Mouse (Mus musculus) liver, embryonic 16.5 days (tissue): ENCODE results near the gene Irf2bp2. TPM values are rescaled to one million over a fixed set of nuclear protein-coding genes. Genes with fewer than 3 reads are reported as not detected.

Experiments
- ATAC-seq: fragments of 200-750 bp; cut with Nextera tagmentation; 2 replicates; pipeline ENCODE4 v1.8.0; 2017; ENCODE audit warnings: low read depth, mild to moderate bottlenecking, moderate number of reproducible peaks, moderate library complexity
- H3K27ac ChIP-seq: fragments of 300-500 bp; sonication (generic); 2 replicates; pipeline ENCODE4 v1.5.1; 2014; ENCODE audit warnings: mild to moderate bottlenecking, low read length
- H3K27me3 ChIP-seq: fragments of 300-500 bp; sonication (generic); 2 replicates; pipeline ENCODE4 v1.6.1; 2014; ENCODE audit warnings: low read depth, low read length, mixed read lengths; ENCODE audit not compliant: control insufficient read depth, insufficient read depth
- H3K36me3 ChIP-seq: fragments of 300-500 bp; sonication (generic); 2 replicates; pipeline ENCODE4 v1.6.1; 2014; ENCODE audit warnings: mild to moderate bottlenecking; ENCODE audit not compliant: control insufficient read depth, insufficient read depth
- H3K4me1 ChIP-seq: fragments of 300-500 bp; sonication (generic); 2 replicates; pipeline ENCODE4 v1.6.1; 2014; ENCODE audit warnings: low read depth, low read length, mixed read lengths; ENCODE audit not compliant: control insufficient read depth
- H3K4me2 ChIP-seq: fragments of 300-500 bp; sonication (generic); 2 replicates; pipeline ENCODE4 v1.6.1; 2014; ENCODE audit warnings: low read depth, low read length, mixed read lengths
- H3K4me3 ChIP-seq: fragments of 300-500 bp; sonication (generic); 2 replicates; pipeline ENCODE4 v1.5.1; 2014; ENCODE audit warnings: low read depth, mild to moderate bottlenecking, low read length
- H3K9ac ChIP-seq: fragments of 300-500 bp; sonication (generic); 2 replicates; pipeline ENCODE4 v1.6.1; 2014; ENCODE audit warnings: low read depth, low read length
- H3K9me3 ChIP-seq: fragments of 300-500 bp; sonication (generic); replicated peaks from 2 replicates; pipeline ENCODE4 v1.6.1; 2016; ENCODE audit warnings: low read length; ENCODE audit not compliant: control insufficient read depth
- WGBS: fragments of 180-500 bp; shearing (Covaris S2); extraction: QIAGEN DNeasy Blood & Tissue Kit; methylation state at CpG from one replicate; pipeline ENCODE4 v1.1.7; 2014; ENCODE audit not compliant: insufficient replicate concordance; 5-methylcytosine and 5-hydroxymethylcytosine counted together
- polyA plus RNA-seq: library from polyadenylated mRNA; unstranded; fragments of >200 nt; fragmentation: Nextera tagmentation; extraction: Ambion mirVana; gene quantifications from 2 replicates; pipeline ENCODE4 v1.2.1, GENCODE M21; 2015

Gene Irf2bp2
- polyA plus RNA-seq, 1 experiment from 2014 or later = 3.3 TPM

DNA sequence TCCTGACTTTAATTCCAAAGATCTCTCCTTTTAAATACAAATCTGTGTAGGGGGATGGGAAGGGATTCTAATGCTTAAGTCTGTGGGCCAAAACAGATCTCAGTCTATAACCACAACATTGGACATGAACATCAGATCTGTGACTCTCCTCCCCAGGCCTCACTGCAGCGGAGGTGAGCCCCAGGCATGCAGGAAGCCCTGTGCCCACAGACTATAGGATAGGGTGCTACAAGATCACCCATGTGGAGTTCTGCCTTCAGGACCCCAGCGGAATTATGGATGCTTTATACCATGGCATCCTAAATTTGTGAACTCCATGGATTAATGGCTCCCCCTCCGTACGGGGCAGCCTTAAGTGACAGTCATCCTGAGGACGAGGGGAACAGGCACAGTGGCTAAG lies 2.9 kb upstream of the Irf2bp2 start:
- Histone ChIP-seq H3K4me1 (peaks cover 50% of the 10 kb centered on the region), H3K4me3 (no peak overlapping the region), H3K27ac (peak overlapping the region; percentile 96), H3K27me3 (no peaks in the 10 kb centered on the region), H3K36me3 (no peaks in the 10 kb centered on the region), H3K9ac (peak overlapping the region; percentile 76), H3K4me2 (0 out of 2 replicates have a peak overlapping the region, but pooled peaks have one; percentile 86), H3K9me3 (no peaks in the 10 kb centered on the region)
- no peak for ATAC-seq
- 78% methylated on average over 5 of the region's 5 CpGs for WGBS

DNA sequence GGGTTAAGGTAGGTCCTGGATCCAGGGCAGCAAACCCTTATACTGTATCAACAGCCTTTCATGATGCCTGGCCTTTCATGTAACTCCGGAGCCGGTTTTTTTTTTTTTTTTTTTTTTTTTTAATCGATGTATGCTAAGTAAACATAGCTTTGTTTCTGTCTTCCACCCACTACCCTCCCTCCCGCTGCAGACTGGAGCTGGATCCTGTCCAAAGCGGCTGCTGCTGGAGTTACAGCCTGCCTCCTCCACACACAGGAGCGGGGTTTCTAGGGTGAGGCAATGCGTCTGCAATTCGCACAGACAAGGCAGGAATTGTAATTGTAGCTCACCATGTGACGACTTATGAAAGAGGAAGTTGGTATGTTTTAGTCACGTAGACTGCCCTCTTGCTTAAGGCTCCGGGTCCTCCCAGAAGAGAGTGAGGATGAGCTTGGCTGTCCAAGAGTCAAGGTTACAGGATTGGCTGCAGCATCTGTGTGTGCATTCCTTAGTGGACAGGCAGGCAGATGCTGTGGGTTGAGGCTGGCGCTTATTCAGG lies 2.4 kb upstream of the Irf2bp2 start:
- Histone ChIP-seq H3K4me2 (peak overlapping the region; percentile 86), H3K4me3 (peak overlapping the region; percentile 94), H3K27ac (peak overlapping the region; percentile 96), H3K27me3 (no peaks in the 10 kb centered on the region), H3K36me3 (peaks cover 3% of the 10 kb centered on the region; the same call in 1 of the 2 replicates), H3K9ac (peak overlapping the region; percentile 76), H3K4me1 (peaks cover 53% of the 10 kb centered on the region), H3K9me3 (no peaks in the 10 kb centered on the region)
- no peak for ATAC-seq
- WGBS = 5% methylated on average over 12 of the region's 12 CpGs

DNA sequence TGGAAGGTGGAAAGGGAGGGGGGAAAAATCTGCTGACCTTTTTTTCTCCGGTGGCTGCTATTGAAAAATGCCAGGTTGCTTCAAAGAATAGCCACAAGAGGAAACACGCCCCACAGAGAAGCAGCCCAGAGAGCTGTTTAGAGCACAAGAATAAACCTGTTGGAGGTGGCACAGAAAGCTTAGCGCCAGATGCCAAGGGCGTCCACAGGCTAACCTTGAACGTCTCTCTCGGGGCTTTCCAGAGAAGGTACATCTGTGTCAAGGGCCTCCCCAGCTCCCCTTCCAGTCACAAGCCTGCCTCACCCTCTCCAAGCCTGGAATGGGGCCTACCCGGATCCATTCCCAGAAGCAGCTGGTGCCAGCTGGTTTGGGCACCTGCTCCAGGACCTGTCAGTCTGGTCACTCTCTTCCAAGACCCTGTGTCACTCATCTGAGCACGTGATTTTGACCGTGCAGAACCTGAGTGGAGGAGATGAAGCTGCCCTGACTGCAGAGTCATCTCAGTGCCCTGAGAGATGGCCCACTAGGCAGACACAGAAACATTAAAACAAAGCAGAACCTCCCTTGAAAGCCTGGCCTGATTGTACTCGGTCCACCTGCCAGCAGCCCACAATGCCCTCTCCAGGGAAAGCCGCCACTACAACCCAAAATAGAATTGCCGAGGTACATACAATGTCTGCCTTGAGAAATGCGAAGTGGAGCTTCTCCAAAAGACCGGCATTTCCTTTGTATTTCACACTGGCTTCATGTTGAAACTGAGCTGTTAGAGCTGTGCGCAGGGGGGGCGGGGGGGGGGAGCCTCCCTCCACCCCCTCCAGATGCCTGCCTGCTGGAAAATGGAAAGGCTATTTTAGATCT lies 1.6 kb upstream of the Irf2bp2 start:
- Histone ChIP-seq H3K4me2 (peak overlapping the region; percentile 86), H3K9ac (peak overlapping the region; percentile 76), H3K4me1 (peaks cover 54% of the 10 kb centered on the region), H3K9me3 (no peaks in the 10 kb centered on the region), H3K27ac (peak overlapping the region; percentile 96), H3K36me3 (peaks cover 6% of the 10 kb centered on the region), H3K4me3 (peak overlapping the region; percentile 94), H3K27me3 (no peaks in the 10 kb centered on the region)
- 20% methylated on average over 16 of the region's 16 CpGs for WGBS
- no peak for ATAC-seq

DNA sequence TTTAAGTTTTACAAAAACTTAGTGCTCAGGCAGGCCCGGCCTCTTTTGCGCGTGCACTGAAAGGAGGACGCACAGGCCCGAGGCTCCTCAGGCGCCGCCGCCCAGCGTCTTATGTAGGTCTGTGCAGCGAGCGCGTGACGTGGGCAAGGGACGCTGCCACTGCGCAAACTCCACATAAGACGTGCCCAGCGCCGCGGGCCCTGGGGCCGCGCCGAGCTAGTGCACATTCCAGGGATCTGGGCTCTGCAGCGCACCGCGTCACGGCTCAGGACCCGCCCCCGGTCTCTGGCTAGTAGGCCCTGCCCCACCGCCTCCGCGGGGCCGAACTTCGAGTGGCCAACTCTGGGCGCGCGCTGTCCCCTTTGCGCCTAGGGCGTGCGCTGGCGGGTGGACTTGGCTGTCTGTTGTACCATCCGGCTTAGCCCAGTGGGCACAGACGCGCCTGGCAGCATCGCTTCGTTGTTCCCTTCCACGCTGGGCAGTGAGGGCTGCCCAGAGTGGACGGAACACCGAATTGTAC lies 755 bp upstream of the Irf2bp2 start:
- under 1% methylated on average over 48 of the region's 48 CpGs for WGBS
- Histone ChIP-seq H3K27ac (peak overlapping the region; percentile 96), H3K36me3 (peaks cover 6% of the 10 kb centered on the region), H3K9ac (peak overlapping the region; percentile 76), H3K4me2 (peak overlapping the region; percentile 86), H3K4me3 (peak overlapping the region; percentile 94), H3K4me1 (peaks cover 52% of the 10 kb centered on the region), H3K27me3 (no peaks in the 10 kb centered on the region), H3K9me3 (no peaks in the 10 kb centered on the region)
- peak; percentile 75 for ATAC-seq

DNA sequence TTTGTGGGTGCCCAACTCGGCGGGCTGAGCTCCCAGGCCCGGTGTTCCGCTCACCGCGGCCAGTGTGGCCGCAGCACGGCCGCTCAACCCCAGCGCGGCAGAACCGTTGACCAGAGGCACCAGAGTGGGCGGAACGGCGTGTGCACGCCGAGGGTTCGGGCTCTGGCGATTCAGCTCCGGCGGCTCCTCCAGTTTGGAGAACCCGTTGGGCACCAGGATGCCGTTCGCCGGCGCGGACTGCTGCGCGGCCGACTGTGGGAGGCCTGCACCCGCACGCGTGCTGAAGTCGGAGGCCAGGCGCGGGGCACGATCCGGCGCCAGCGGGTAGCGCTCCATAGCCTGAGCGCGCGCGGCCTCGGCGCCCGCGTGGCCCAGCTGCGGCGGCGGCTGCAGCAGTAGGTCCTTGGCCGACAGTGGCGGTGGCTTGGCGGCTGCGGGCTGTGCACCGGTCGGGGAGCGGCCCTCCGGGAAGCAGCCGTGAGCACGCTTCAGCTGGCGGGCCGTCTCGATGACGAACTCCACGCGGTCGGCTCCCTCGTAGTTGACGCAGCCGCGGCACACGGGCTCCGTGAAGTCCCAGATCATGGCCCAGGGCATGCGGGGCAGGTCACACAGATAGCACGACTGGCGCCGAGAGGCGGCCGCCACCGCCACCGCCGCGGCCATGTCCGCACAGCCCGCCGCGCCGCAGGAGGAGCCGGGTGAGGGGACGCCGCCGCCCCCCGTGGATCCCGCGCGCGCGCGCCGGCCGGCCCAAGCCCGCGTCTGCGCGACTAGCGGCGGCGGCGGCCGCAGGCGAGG lies 815 bp downstream of the Irf2bp2 start:
- no peaks in the 10 kb centered on the region for H3K9me3 ChIP-seq
- peak overlapping the region; percentile 94 for H3K4me3 ChIP-seq
- peak overlapping the region; percentile 97 for H3K9ac ChIP-seq
- H3K4me1 ChIP-seq = peaks cover 48% of the 10 kb centered on the region
- peak overlapping the region; percentile 96 for H3K27ac ChIP-seq
- H3K36me3 ChIP-seq = peaks cover 6% of the 10 kb centered on the region
- H3K27me3 ChIP-seq = no peaks in the 10 kb centered on the region
- WGBS = under 1% methylated on average over 92 of the region's 113 CpGs
- H3K4me2 ChIP-seq = peak overlapping the region; percentile 88
- no peak for ATAC-seq

DNA sequence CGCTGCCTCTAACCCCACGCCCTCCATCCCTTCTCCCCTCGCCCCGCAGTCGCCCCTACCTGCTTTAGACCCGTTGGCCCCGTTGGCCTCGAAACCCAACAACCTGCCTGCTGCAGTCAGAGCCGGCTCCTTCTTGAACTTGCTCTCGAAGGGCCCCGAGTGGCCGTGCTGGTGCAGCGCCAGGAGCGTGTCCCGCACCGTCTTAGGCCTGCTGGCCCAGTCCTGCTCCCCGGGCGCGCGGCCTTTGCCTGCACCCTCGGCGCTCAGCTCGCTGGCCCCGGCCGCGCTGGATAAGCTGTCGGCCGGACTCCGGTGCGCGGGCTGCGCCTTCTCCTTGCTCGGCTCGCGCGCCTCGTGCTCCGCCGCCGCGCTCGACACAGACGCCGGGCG lies 1.4 kb downstream of the Irf2bp2 start:
- peak overlapping the region; percentile 96 for H3K27ac ChIP-seq
- peaks cover 6% of the 10 kb centered on the region for H3K36me3 ChIP-seq
- H3K4me1 ChIP-seq = peaks cover 48% of the 10 kb centered on the region
- under 1% methylated on average over 43 of the region's 45 CpGs for WGBS
- H3K4me2 ChIP-seq = peak overlapping the region; percentile 88
- ATAC-seq = no peak
- no peaks in the 10 kb centered on the region for H3K9me3 ChIP-seq
- peak overlapping the region; percentile 94 for H3K4me3 ChIP-seq
- H3K9ac ChIP-seq = peak overlapping the region; percentile 97
- no peaks in the 10 kb centered on the region for H3K27me3 ChIP-seq

DNA sequence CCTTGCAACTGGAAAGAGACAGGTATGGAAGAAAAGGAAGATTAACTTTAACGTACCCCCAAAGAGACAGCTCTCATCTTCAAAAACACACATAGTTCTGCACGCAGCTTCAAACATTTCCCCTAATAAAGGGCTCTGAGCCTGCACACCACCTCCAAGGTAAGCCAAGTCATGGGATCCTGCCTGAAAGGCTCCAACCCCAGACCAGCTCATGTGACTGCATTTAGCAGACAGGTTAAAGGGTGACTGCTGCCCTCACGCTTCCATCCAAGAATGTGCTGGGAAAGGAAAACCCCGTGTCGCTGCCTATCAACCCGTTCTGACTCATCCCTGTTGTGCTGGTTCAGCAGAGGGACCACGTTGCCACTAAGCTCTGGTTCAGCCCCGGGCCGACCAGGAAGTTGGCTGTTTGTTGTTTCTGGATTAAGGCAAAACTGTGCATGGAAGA lies 1.9 kb downstream of the Irf2bp2 start:
- peaks cover 46% of the 10 kb centered on the region for H3K4me1 ChIP-seq
- no peak for ATAC-seq
- peak overlapping the region; percentile 96 for H3K27ac ChIP-seq
- under 1% methylated on average over 9 of the region's 9 CpGs for WGBS
- H3K36me3 ChIP-seq = peaks cover 6% of the 10 kb centered on the region
- H3K9ac ChIP-seq = peak overlapping the region; percentile 97
- peak overlapping the region; percentile 94 for H3K4me3 ChIP-seq
- no peaks in the 10 kb centered on the region for H3K9me3 ChIP-seq
- H3K4me2 ChIP-seq = peak overlapping the region; percentile 88
- no peaks in the 10 kb centered on the region for H3K27me3 ChIP-seq

DNA sequence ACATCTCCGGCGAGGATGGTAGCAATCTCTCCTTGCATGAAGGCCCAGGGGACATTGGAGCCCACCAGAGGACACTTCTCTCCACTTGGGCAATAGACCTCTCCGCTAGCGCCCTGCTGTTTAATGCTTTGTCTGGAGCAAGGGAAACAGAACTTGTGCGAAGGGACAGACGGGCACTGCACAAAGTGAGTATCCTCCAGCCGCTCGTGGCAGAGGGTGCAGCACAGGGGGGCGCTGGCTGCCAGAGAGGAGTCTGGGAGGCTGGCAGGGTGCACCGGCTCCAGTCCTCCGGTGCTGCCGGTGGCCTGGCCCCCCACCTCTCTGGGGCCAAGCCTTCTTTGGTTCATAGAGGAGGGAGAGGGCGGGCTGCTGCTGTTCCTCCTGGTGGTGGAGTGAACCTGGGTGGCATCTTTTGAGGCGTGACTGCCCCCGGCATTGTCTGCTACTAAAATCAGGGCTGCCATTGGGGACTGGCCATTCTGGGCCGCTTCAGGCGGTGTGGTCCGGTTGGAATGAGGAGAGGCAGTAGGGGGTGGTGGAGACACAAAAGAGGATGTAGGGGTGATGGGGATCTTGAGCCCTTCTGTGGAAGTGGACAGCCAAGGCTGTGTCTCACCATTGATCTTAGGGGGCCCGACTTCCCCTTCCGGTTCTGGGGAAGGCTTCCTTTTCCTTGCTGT lies 2.5 kb downstream of the Irf2bp2 start:
- no peak for ATAC-seq
- peaks cover 45% of the 10 kb centered on the region for H3K4me1 ChIP-seq
- under 1% methylated on average over 20 of the region's 20 CpGs for WGBS

More for the DNA sequence above, 2.5 kb downstream of the Irf2bp2 start:
- peak overlapping the region; percentile 96 for H3K27ac ChIP-seq
- H3K9me3 ChIP-seq = no peaks in the 10 kb centered on the region
- no peaks in the 10 kb centered on the region for H3K27me3 ChIP-seq
- H3K36me3 ChIP-seq = peaks cover 6% of the 10 kb centered on the region
- H3K4me2 ChIP-seq = peak overlapping the region; percentile 88
- peak overlapping the region; percentile 94 for H3K4me3 ChIP-seq
- peak overlapping the region; percentile 97 for H3K9ac ChIP-seq
